Mouse (Mus musculus) forebrain, embryonic 13.5 days (tissue): ENCODE data around the gene B3gat2. TPM values are rescaled to one million over a fixed set of nuclear protein-coding genes. Genes with fewer than 3 reads are reported as not detected.

Experiments
- ATAC-seq: fragments of 200-750 bp; cut with Nextera tagmentation; 2 replicates; pipeline ENCODE4 v1.8.0; 2017
- H3K27ac ChIP-seq: fragments of 300-500 bp; sonication (generic); 2 replicates; pipeline ENCODE4 v1.5.1; 2015; ENCODE audit warnings: inconsistent platforms, mild to moderate bottlenecking, moderate library complexity
- H3K27me3 ChIP-seq: fragments of 300-500 bp; sonication (generic); 2 replicates; pipeline ENCODE4 v1.6.1; 2015; ENCODE audit warnings: mild to moderate bottlenecking, inconsistent platforms
- H3K36me3 ChIP-seq: fragments of 300-500 bp; sonication (generic); 2 replicates; pipeline ENCODE4 v1.6.1; 2015; ENCODE audit warnings: mild to moderate bottlenecking, inconsistent platforms; ENCODE audit not compliant: poor library complexity, severe bottlenecking
- H3K4me1 ChIP-seq: fragments of 300-500 bp; sonication (generic); 2 replicates; pipeline ENCODE4 v1.6.1; 2015; ENCODE audit warnings: inconsistent platforms
- H3K4me2 ChIP-seq: fragments of 300-500 bp; sonication (generic); 2 replicates; pipeline ENCODE4 v1.6.1; 2015; ENCODE audit warnings: inconsistent platforms, mild to moderate bottlenecking, moderate library complexity
- H3K4me3 ChIP-seq: fragments of 300-500 bp; sonication (generic); 2 replicates; pipeline ENCODE4 v1.5.1; 2015; ENCODE audit warnings: mild to moderate bottlenecking, inconsistent platforms
- H3K9ac ChIP-seq: fragments of 300-500 bp; sonication (generic); 2 replicates; pipeline ENCODE4 v1.6.1; 2015; ENCODE audit warnings: mild to moderate bottlenecking, inconsistent platforms
- H3K9me3 ChIP-seq: fragments of 300-500 bp; sonication (generic); replicated peaks from 2 replicates; pipeline ENCODE4 v1.6.1; 2016; ENCODE audit warnings: inconsistent platforms
- WGBS: fragments of 180-500 bp; shearing (Covaris S2); methylation state at CpG from one replicate; pipeline ENCODE4 v1.1.7; 2015; 5-methylcytosine and 5-hydroxymethylcytosine counted together
- polyA plus RNA-seq: library from polyadenylated mRNA; unstranded; fragments of >200 nt; fragmentation: Nextera tagmentation; extraction: Ambion mirVana; gene quantifications from 2 replicates; pipeline ENCODE4 v1.2.1, GENCODE M21; 2015

The B3gat2 gene
- polyA plus RNA-seq, 1 experiment from 2014 or later: 7.1 TPM

DNA sequence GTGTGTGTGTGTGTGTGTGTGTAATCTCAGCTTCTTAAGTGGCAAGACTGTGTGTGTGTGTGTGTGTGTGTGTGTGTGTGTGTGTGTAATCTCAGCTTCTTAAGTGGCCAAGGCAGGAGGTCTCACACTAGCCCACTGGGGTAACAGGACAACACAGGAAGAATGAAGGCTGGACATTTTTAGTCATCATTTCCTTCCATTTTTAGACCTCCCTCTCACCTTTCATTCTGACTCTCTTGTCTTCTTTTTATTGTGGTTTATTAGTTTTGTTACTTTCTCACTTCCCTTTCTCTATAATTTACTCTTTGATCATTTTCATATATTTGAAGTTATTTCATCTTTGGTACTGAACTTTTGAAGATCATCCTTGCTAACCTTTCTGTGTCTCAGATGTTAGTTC is 79.4 kb downstream of the B3gat2 start:
- Histone ChIP-seq H3K4me3 (no peak overlapping the region), H3K4me2 (no peak overlapping the region), H3K36me3 (peaks cover 28% of the 10 kb centered on the region), H3K9ac (no peak overlapping the region), H3K9me3 (no peaks in the 10 kb centered on the region), H3K27ac (no peak overlapping the region), H3K27me3 (no peaks in the 10 kb centered on the region), H3K4me1 (no peaks in the 10 kb centered on the region)
- no peak for ATAC-seq

DNA sequence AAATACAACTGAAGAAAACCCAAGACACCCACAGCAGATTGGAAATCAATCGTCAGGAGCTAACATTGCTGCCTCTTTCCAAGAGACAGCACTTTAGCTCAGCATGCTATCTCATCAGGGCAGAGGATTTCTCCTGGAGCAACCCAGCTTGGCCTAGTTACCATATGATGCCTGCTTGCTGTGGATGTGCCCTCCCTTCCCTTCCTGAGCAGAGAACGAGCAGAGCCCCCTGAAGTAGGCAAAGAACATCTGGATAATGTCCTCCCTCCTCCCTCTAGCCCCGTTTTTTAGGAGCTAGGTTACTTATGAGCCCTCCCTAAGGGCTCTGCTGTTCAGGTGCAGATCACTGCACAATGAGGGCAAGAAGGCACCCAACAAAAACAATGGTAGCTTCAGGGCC is 81.1 kb downstream of the B3gat2 start:
- Histone ChIP-seq H3K27ac (no peak overlapping the region), H3K27me3 (no peaks in the 10 kb centered on the region), H3K9me3 (no peaks in the 10 kb centered on the region), H3K9ac (no peak overlapping the region), H3K4me1 (0 out of 2 replicates have a peak, but pooled peaks cover 5% of the 10 kb centered on the region), H3K36me3 (peaks cover 36% of the 10 kb centered on the region), H3K4me3 (no peak overlapping the region), H3K4me2 (no peak overlapping the region)
- WGBS: 75% methylated on average over 3 of the region's 3 CpGs
- ATAC-seq: no peak

DNA sequence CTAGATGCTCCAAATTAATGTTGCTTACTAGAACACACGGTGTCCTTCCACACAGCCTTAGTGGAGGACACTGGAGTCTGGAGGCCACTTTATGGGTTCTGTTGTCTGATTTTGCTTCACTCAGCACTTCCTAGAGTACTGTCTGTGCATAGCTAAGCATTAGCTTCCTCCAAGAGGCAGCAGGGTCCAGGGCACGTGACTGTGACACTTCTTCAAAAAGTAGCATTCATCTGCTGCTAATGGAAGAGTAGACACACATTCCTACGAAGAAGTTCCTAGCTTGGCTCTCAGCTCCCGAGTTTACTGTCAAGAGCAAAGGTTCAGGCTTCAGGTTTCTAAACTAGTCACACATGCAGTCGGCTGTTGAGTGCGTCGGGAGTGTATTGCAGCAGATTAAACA is 82.2 kb downstream of the B3gat2 start:
- peaks cover 46% of the 10 kb centered on the region for H3K36me3 ChIP-seq
- no peak overlapping the region for H3K27ac ChIP-seq
- no peak for ATAC-seq
- H3K4me2 ChIP-seq: no peak overlapping the region
- 0 out of 2 replicates have a peak, but pooled peaks cover 5% of the 10 kb centered on the region for H3K4me1 ChIP-seq
- no peaks in the 10 kb centered on the region for H3K27me3 ChIP-seq
- no peak overlapping the region for H3K4me3 ChIP-seq
- 87% methylated on average over 7 of the region's 7 CpGs for WGBS
- H3K9ac ChIP-seq: no peak overlapping the region
- H3K9me3 ChIP-seq: no peaks in the 10 kb centered on the region

DNA sequence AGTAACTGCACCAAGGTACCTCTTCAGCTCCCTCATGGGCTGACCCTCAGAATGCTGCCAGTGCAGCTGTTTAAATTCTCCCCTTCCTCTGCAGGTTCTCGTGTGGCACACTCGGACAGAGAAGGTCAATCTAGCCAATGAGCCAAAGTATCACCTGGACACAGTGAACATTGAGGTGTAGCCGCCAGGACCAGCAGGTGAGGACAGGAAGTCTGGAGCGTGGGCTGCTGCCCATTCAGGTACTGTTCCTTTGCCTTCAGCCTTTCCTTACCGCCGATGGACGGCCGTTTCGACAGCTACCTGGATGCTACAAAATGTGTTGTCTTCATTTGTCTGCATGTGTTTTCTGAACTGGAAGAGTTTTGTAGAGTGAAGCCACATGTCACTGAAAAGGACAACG is 83.5 kb downstream of the B3gat2 start:
- WGBS: 91% methylated on average over 10 of the region's 10 CpGs
- H3K4me1 ChIP-seq: 0 out of 2 replicates have a peak, but pooled peaks cover 5% of the 10 kb centered on the region
- no peak overlapping the region for H3K4me2 ChIP-seq
- H3K4me3 ChIP-seq: no peak overlapping the region
- no peak for ATAC-seq
- H3K36me3 ChIP-seq: peaks cover 50% of the 10 kb centered on the region
- no peaks in the 10 kb centered on the region for H3K9me3 ChIP-seq
- no peak overlapping the region for H3K9ac ChIP-seq
- no peaks in the 10 kb centered on the region for H3K27me3 ChIP-seq
- no peak overlapping the region for H3K27ac ChIP-seq

DNA sequence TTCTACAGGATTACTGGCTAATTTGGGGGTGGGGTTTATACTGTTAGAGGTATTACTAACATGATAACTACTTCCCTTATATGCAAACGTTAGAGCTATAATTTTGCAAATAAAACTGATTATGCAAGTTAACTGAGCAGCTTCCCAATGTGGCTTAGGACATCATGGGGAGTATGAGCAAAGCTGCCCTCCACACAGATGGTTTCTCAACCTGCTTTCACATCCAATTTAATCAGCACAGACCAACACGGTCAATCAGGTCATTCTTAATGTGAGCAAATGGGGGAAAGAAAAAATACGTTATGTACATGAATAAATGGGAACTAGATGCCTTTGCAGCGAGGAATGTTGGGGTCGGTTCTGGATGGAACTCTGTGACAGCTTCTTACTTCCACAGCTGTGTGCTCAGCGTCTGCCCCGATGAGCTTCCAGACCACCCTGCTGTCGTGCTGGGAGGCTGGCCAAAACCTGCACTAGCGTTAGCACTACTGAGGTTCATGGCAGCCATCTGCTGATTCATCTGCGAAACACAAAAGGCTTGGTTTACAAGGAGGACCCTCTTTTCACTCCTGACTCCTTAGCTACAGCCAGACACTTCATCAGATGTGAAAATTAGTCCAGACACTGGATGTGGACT is 84.6 kb downstream of the B3gat2 start:
- peak overlapping the region; percentile 40 for H3K27ac ChIP-seq
- no peak overlapping the region for H3K4me2 ChIP-seq
- no peak overlapping the region for H3K4me3 ChIP-seq
- no peaks in the 10 kb centered on the region for H3K9me3 ChIP-seq
- H3K27me3 ChIP-seq: no peaks in the 10 kb centered on the region
- peaks cover 47% of the 10 kb centered on the region for H3K36me3 ChIP-seq
- H3K9ac ChIP-seq: no peak overlapping the region
- peak; percentile 85 for ATAC-seq
- WGBS: 57% methylated on average over 10 of the region's 10 CpGs
- H3K4me1 ChIP-seq: 0 out of 2 replicates have a peak, but pooled peaks cover 5% of the 10 kb centered on the region

DNA sequence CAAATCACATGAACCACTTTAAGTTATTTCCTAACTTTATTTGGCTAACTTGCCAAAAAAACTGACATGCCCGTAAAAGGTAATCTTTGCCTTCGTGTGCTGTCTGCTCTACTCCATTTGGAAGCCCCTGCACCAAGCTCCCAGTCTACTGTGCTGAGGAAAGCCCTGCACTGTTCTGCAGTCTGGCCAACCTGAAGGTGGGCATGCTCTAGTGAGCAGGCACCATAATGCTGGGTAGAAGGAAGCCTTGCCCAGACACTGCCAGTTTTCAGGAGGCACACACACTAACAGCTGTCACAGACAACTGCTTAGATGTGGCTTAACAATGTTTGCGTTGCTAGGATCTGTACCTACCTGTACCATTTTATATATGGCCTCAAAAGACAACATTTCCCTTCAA is 94.1 kb downstream of the B3gat2 start:
- H3K9ac ChIP-seq: no peak overlapping the region
- WGBS: 94% methylated on average over 3 of the region's 3 CpGs
- no peaks in the 10 kb centered on the region for H3K9me3 ChIP-seq
- no peak overlapping the region for H3K27ac ChIP-seq
- H3K27me3 ChIP-seq: no peaks in the 10 kb centered on the region
- no peak for ATAC-seq
- no peak overlapping the region for H3K4me3 ChIP-seq
- H3K4me2 ChIP-seq: no peak overlapping the region
- H3K4me1 ChIP-seq: no peaks in the 10 kb centered on the region
- H3K36me3 ChIP-seq: peaks cover 30% of the 10 kb centered on the region

DNA sequence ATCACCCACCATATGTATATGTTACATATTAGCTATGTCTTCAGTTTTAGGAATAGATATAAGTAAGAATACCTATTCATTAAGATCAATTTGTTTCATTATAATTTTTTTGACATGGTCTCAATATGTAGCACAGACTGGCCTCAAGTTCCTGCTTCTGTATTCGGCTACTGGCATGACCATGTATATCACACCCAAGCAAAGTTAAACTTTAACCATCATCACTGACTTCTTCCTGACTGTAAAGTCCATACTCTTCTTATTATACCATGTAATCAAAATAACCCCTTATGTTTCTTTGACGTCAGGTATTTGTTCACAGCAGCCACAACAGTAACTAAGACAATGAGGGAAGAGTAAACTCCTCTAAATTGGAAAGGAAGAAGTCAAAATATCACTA is 99.4 kb downstream of the B3gat2 start:
- WGBS: 83% methylated on average over 2 of the region's 2 CpGs
- no peak for ATAC-seq
- no peak overlapping the region for H3K9ac ChIP-seq
- H3K4me2 ChIP-seq: no peak overlapping the region
- no peak overlapping the region for H3K4me3 ChIP-seq
- H3K27me3 ChIP-seq: no peaks in the 10 kb centered on the region
- H3K9me3 ChIP-seq: no peaks in the 10 kb centered on the region
- H3K4me1 ChIP-seq: no peaks in the 10 kb centered on the region
- H3K27ac ChIP-seq: no peak overlapping the region
- H3K36me3 ChIP-seq: peaks cover 18% of the 10 kb centered on the region

DNA sequence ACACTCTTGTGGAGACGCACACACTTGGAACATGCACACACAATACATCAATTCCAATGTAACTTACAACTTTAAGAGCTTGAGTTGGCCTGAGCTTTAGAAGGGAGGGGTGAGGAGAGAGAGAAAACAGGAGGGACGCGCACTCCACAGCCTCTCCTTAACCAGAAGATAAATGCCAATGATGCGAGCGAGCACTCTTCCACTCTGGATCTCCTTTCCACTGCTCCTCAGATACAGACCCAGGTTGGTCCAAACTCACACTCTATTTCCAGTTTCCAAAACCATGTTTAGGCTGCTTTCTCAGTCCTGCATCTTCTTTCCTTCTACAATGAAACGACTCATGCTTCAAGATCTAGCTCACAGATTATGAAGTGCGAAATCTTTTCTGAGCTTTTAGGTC is 104.0 kb downstream of the B3gat2 start:
- Histone ChIP-seq H3K27ac (no peak overlapping the region), H3K27me3 (no peaks in the 10 kb centered on the region), H3K4me2 (no peak overlapping the region), H3K36me3 (no peaks in the 10 kb centered on the region), H3K9me3 (no peaks in the 10 kb centered on the region), H3K4me3 (no peak overlapping the region), H3K9ac (no peak overlapping the region), H3K4me1 (no peaks in the 10 kb centered on the region)
- no peak for ATAC-seq
- 96% methylated on average over 7 of the region's 7 CpGs for WGBS

DNA sequence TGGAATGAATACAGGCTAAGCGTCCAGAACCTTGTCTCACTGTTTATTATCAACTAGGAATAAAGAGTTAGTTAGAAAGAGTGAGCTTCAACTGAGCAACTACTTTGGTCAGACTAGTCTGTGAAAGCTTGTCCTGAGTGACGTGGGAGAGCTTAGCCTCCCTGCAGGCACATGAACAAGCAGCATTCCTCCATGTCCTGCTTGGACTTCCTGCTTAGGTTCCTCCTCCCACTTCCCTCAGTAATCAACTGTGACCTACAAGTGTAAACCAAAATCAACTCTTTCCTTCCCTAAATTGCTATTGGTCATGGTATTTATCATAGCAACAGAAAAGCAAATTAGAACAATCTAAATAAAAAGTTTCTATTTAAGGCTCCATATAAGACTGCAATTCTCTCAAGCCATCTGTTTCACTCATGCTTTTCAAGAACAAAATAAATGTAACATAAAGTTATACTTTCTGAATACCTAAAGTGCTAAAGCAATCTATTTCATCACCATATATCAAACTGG is 105.9 kb downstream of the B3gat2 start:
- no peaks in the 10 kb centered on the region for H3K27me3 ChIP-seq
- no peak overlapping the region for H3K4me3 ChIP-seq
- no peak overlapping the region for H3K4me2 ChIP-seq
- H3K9me3 ChIP-seq: no peaks in the 10 kb centered on the region
- H3K9ac ChIP-seq: no peak overlapping the region
- H3K36me3 ChIP-seq: 0 out of 2 replicates have a peak, but pooled peaks cover 4% of the 10 kb centered on the region
- ATAC-seq: no peak
- WGBS: 37% methylated on average over 2 of the region's 2 CpGs
- H3K27ac ChIP-seq: no peak overlapping the region
- H3K4me1 ChIP-seq: no peaks in the 10 kb centered on the region

DNA sequence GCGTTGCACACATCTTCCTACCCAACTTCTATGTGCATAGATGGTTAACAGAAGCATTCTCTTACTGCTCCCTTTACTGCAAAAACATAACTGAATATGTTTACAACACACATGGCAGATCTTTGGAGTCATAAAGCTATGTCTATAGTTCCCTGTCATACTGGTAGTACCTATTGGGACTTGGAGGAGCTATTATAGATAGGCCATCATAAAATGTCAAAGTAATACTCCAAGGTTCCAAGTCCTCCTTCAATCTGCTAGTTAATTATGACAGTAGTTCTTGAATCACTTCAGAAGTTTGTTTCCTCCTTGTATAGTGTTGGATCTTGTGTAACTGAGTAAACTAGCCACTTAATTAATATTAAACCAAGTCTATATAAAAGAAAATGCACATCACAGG is 110.6 kb downstream of the B3gat2 start:
- H3K9ac ChIP-seq: no peak overlapping the region
- no peak overlapping the region for H3K27ac ChIP-seq
- H3K4me1 ChIP-seq: no peaks in the 10 kb centered on the region
- no peak for ATAC-seq
- no peak overlapping the region for H3K4me3 ChIP-seq
- peaks cover 17% of the 10 kb centered on the region for H3K36me3 ChIP-seq
- H3K27me3 ChIP-seq: no peaks in the 10 kb centered on the region
- H3K4me2 ChIP-seq: no peak overlapping the region
- H3K9me3 ChIP-seq: no peaks in the 10 kb centered on the region
- WGBS: 95% methylated on average over 1 of the region's 1 CpGs

DNA sequence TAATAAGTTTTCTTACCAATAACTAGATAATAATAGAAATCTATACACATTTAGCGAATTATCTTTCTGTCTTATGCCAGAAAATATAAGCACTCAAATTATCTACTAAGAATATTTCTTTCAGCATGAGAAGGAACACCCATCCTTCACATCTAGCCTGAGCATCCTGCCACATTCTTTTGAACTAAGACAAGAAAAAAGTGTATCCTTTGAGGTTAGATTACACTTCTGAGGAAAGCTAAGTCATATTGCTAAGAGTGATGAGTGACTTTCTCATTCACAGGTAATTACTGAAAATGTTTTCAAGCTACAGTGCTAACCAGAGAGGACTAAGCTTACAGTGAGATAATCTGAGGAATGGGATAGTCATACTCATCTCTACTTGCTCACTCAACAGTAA is 121.1 kb downstream of the B3gat2 start:
- H3K9ac ChIP-seq: no peak overlapping the region
- H3K9me3 ChIP-seq: no peaks in the 10 kb centered on the region
- no peak overlapping the region for H3K27ac ChIP-seq
- no peak for ATAC-seq
- 95% methylated on average over 1 of the region's 1 CpGs for WGBS
- H3K4me1 ChIP-seq: peaks cover 10% of the 10 kb centered on the region
- H3K4me2 ChIP-seq: no peak overlapping the region
- no peak overlapping the region for H3K4me3 ChIP-seq
- no peaks in the 10 kb centered on the region for H3K36me3 ChIP-seq
- no peaks in the 10 kb centered on the region for H3K27me3 ChIP-seq

DNA sequence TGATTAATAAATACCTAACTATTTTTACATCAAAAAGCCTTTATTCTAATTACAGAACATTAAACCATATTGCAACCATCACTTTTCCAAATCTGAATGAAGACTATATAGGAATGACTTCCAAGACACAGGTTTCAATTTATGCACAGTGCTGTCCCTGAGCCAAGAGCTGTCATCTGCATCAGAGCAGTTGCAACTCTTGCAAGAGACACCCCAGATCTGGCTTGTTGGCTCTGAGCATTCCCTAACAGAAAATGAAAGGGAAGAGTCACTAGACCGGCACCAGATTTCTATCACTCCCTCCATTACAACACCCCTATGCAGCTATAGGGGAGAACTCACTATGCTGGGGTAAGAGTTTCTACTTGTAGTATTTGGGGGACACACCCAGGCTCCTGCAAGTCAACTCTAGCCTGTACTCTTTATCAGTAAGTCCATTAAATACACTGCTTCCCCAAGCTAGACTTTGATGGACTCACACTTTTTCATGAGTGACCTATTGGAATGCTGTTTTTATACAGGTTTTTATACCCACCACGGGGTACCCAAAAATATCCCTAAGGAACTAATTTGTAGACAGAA is 122.6 kb downstream of the B3gat2 start:
- 84% methylated on average over 2 of the region's 2 CpGs for WGBS
- no peaks in the 10 kb centered on the region for H3K9me3 ChIP-seq
- no peak overlapping the region for H3K9ac ChIP-seq
- ATAC-seq: peak; percentile 82
- H3K4me2 ChIP-seq: no peak overlapping the region
- H3K27me3 ChIP-seq: no peaks in the 10 kb centered on the region
- peaks cover 10% of the 10 kb centered on the region for H3K4me1 ChIP-seq
- H3K36me3 ChIP-seq: no peaks in the 10 kb centered on the region
- H3K4me3 ChIP-seq: no peak overlapping the region
- no peak overlapping the region; the same call in 1 of the 2 replicates for H3K27ac ChIP-seq

DNA sequence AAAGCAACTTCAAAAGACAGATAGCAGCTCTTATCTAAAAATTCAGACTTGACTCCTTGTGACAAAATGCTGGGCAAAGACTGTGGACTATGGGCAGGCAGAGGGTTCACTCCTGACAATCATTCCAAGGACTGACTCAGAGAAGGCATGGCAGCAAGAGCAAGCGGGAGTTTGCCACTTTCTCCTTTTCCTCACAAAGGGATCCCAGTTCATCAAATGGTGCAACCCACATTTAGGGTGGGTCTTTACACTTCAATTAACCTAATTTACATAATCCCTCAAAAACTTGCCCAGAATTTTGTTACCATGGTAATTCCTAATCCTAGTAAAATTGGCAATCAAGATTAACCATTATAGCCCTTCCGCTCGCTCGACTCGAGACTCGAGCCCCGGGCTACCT is 123.4 kb downstream of the B3gat2 start:
- no peak overlapping the region for H3K4me2 ChIP-seq
- ATAC-seq: peak; percentile 67
- 48% methylated on average over 7 of the region's 7 CpGs for WGBS

More for the DNA sequence above, 123.4 kb downstream of the B3gat2 start:
- no peaks in the 10 kb centered on the region for H3K27me3 ChIP-seq
- H3K4me1 ChIP-seq: peaks cover 10% of the 10 kb centered on the region
- no peak overlapping the region for H3K9ac ChIP-seq
- no peaks in the 10 kb centered on the region for H3K9me3 ChIP-seq
- H3K36me3 ChIP-seq: no peaks in the 10 kb centered on the region
- H3K27ac ChIP-seq: no peak overlapping the region; the same call in 1 of the 2 replicates
- no peak overlapping the region for H3K4me3 ChIP-seq
